Mouse (Mus musculus): ENCODE measurements around the gene Il1rl1. TPM values are rescaled to one million over a fixed set of nuclear protein-coding genes. Genes with fewer than 3 reads are reported as not detected.

The Il1rl1 gene
- polyA plus RNA-seq, 1 experiment from 2014 or later = 0.39 TPM

DNA sequence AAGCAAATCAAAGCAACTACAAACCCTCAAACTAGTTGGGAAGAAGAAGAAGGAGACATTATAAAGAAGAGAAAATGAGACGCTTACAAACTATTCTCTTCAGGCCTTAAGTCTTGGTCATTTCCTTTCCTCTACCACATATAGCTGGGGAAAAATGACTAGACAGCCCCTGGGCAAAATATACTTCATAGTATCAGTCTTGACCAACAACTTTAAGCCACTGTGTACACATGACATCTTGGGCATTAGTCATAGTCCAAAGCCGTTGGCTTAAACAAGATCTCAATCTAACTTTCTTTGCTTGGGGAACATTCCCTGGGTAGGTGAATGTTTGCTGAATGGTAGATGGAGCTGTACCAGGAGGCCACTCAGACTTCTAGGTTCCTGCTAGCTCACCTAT is 12.3 kb upstream of the Il1rl1 start:
- H3K4me3 ChIP-seq (ENCODE audit: inconsistent target) = no peak overlapping the region
- no peaks in the 10 kb centered on the region for H3K36me3 ChIP-seq (ENCODE audit: inconsistent target)
- WGBS (ENCODE audit: missing documents) = 93% methylated on average over 2 of the region's 2 CpGs
- H3K27ac ChIP-seq = no peak overlapping the region
- H3K79me2 ChIP-seq (ENCODE audit: inconsistent target) = no peaks in the 10 kb centered on the region

GRCm38 (mm10) chr1:40418512-40418911 is 10.9 kb upstream of the Il1rl1 start:
- no peak overlapping the region for H3K27ac ChIP-seq
- H3K4me3 ChIP-seq (ENCODE audit: inconsistent target) = no peak overlapping the region
- H3K79me2 ChIP-seq (ENCODE audit: inconsistent target) = no peaks in the 10 kb centered on the region
- H3K36me3 ChIP-seq (ENCODE audit: inconsistent target) = no peaks in the 10 kb centered on the region
- WGBS (ENCODE audit: missing documents) = 42% methylated on average over 5 of the region's 5 CpGs

DNA sequence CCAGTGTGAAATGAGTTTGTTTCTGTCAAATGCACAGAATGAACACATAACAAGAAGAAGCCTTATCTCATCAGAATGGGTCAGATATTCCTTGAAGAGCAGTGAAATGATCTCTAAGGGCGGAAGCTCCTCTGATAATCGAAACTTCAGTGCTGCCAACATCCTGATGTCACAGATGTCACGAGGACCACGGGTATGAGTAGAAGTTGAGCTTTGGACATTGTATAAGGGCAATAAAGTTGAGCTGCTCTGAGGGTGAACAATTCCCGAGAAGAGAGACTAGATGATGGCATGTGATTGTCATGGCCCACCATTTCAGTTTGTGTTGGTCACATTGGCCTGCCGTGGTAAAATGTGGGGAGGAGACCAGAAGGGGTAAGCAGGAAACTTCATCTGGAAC is 5.5 kb upstream of the Il1rl1 start:
- no peaks in the 10 kb centered on the region for H3K36me3 ChIP-seq (ENCODE audit: inconsistent target)
- no peak overlapping the region for H3K4me3 ChIP-seq (ENCODE audit: inconsistent target)
- no peaks in the 10 kb centered on the region for H3K79me2 ChIP-seq (ENCODE audit: inconsistent target)
- WGBS (ENCODE audit: missing documents) = 86% methylated on average over 6 of the region's 6 CpGs
- no peak overlapping the region for H3K27ac ChIP-seq

DNA sequence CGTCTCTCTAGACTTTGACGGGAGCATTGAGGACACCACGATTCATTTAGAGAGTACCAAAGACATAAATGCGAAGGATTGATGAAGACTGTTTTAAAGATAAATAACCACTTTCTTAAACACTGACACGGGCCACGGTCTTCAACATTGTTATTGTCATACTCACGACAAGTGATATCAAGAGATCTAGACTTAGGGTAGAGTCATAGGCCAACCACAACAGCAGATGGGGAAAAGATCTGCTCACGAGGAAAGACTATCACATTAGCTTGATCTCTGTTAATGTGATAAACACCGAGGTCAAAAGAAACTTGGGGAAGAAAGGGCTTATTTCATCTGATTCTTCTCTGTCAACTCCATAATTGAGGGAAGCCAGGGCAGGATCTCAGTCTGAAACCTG is 2.1 kb upstream of the Il1rl1 start:
- H3K4me3 ChIP-seq (ENCODE audit: inconsistent target) = no peak overlapping the region
- WGBS (ENCODE audit: missing documents) = 90% methylated on average over 9 of the region's 9 CpGs

DNA sequence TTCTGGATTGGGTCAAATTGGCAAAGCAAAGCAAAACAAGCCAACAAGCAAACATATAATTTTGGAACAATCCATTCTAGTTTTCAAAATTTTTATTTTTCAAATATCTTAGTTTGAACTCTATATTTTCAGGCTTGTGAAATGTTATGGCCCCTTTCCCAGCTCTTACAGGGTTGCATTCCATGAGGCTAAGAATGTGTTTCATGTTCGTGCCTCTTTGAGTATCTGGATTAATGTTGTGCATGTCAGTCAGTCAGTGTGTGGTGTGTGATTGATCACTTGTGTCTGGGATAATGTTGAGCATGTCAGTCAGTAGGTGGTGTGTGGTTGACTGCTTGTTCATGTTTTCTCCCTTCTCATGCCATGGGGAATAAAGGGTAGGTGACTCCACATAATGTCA is 1.5 kb upstream of the Il1rl1 start:
- Histone ChIP-seq H3K36me3 (ENCODE audit: inconsistent target) (no peaks in the 10 kb centered on the region), H3K4me3 (ENCODE audit: inconsistent target) (no peak overlapping the region), H3K27ac (no peak overlapping the region), H3K79me2 (ENCODE audit: inconsistent target) (no peaks in the 10 kb centered on the region)
- WGBS (ENCODE audit: missing documents) = 100% methylated on average over 1 of the region's 1 CpGs

More for the DNA sequence above, 2.1 kb upstream of the Il1rl1 start:
- H3K27ac ChIP-seq = no peak overlapping the region
- no peaks in the 10 kb centered on the region for H3K36me3 ChIP-seq (ENCODE audit: inconsistent target)
- no peaks in the 10 kb centered on the region for H3K79me2 ChIP-seq (ENCODE audit: inconsistent target)

DNA sequence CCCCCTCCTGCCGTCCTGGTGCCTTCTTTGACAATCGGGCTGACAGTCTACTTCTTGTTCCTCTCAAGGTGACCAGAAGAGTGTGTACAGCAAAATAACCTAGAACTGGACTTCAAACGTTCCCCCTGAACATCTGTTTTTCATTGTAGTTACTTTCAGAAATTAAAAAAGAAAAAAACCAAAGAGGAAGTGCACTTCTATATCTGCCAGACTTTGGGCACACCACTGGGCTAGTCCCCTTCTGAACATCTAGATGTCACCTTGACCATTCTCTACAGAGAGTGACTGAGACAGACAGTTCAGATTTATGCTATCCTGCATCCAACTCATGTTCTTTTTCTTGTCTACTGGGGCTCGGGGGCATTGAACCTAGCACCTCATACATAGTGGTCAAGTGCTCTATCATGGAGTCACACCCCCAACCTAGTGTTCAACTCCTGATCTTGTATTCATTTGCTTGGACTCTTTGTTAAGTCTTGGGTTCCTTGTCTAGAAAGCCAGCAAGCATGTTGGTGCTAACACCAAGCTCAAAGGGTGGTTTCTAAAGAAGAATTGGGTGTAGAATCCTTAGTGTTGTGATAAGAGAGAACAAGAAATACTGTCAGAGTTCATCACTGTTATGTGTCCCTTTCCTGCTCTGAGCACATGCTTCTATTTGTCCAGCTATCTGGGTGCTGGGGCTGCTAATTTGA is 919 bp downstream of the Il1rl1 start:
- Histone ChIP-seq H3K27ac (no peak overlapping the region), H3K36me3 (ENCODE audit: inconsistent target) (no peaks in the 10 kb centered on the region), H3K79me2 (ENCODE audit: inconsistent target) (no peaks in the 10 kb centered on the region), H3K4me3 (ENCODE audit: inconsistent target) (no peak overlapping the region)
- 41% methylated on average over 4 of the region's 4 CpGs for WGBS (ENCODE audit: missing documents)

DNA sequence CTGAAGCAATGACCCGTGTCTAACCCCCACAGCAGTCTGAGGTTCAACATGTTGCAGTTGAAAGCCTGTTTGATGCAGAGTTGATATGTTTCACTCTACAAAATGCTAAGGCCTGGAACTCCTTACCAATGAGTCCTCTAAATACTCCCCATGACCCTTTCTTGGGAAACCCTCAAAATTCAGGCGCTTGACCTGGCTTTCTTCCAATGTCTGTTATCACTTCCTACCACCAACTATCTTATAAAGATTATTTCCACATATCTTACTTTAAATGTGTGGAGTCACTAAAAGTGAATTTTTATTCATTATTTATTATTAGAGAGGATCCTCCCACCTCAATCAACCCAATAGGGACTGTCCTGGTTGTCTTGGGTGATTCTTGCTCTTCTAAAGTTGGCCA is 2.8 kb downstream of the Il1rl1 start:
- Histone ChIP-seq H3K36me3 (ENCODE audit: inconsistent target) (no peaks in the 10 kb centered on the region), H3K4me3 (ENCODE audit: inconsistent target) (no peak overlapping the region), H3K27ac (no peak overlapping the region), H3K79me2 (ENCODE audit: inconsistent target) (no peaks in the 10 kb centered on the region)
- 75% methylated on average over 2 of the region's 2 CpGs for WGBS (ENCODE audit: missing documents)

GRCm38 (mm10) chr1:40435936-40436335 is 6.6 kb downstream of the Il1rl1 start:
- 96% methylated on average over 3 of the region's 3 CpGs for WGBS (ENCODE audit: missing documents)
- Histone ChIP-seq H3K36me3 (ENCODE audit: inconsistent target) (no peaks in the 10 kb centered on the region), H3K4me3 (ENCODE audit: inconsistent target) (no peak overlapping the region), H3K27ac (no peak overlapping the region), H3K79me2 (ENCODE audit: inconsistent target) (no peaks in the 10 kb centered on the region)

GRCm38 (mm10) chr1:40437340-40437739 is 8.0 kb downstream of the Il1rl1 start:
- H3K27ac ChIP-seq = no peak overlapping the region
- H3K36me3 ChIP-seq (ENCODE audit: inconsistent target) = no peaks in the 10 kb centered on the region
- H3K4me3 ChIP-seq (ENCODE audit: inconsistent target) = no peak overlapping the region
- WGBS (ENCODE audit: missing documents) = 69% methylated on average over 2 of the region's 2 CpGs
- no peaks in the 10 kb centered on the region for H3K79me2 ChIP-seq (ENCODE audit: inconsistent target)

DNA sequence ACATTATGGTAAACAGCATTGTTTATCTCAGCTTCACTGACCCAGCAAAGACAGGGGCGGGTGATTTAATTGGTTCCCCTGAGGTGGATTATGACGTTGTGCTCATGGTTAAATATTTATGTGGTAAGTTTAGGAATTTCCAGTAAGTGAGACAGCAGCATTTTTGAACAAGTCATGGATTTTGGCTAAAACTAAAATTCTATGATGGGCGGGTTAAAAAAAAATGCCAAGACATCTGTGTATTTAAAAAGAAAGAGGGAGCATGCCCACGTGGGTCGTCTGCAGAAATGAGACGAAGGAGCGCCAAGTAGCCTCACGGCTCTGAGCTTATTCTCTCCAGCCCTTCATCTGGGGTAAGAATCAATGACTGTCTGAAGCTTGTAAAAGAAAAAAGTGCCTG is 10.1 kb downstream of the Il1rl1 start:
- H3K79me2 ChIP-seq (ENCODE audit: inconsistent target) = no peaks in the 10 kb centered on the region
- no peaks in the 10 kb centered on the region for H3K36me3 ChIP-seq (ENCODE audit: inconsistent target)
- WGBS (ENCODE audit: missing documents) = 91% methylated on average over 8 of the region's 8 CpGs

DNA sequence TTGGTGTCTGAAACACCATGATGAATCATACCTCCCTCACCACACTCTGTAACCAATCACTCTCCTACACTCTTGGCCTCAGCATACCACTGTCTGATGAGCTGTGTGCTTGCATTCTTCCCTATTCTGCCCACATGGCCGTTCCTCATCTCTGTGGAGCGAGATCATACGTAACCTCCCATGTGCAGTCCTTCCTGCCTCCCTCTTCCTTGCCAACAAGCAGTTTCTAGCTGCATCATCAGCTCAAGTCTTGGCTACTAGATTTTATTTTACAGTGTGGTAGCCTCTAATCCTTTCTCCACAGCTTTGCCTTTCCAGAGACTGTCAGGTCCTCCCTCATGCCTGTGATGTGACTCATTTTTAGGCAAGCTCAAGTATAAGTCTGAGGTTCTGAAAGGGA is 15.4 kb downstream of the Il1rl1 start:
- no peak overlapping the region for H3K4me3 ChIP-seq (ENCODE audit: inconsistent target)
- H3K36me3 ChIP-seq (ENCODE audit: inconsistent target) = no peaks in the 10 kb centered on the region
- 17% methylated on average over 3 of the region's 3 CpGs for WGBS (ENCODE audit: missing documents)
- no peak overlapping the region for H3K27ac ChIP-seq
- H3K79me2 ChIP-seq (ENCODE audit: inconsistent target) = no peaks in the 10 kb centered on the region

More for the DNA sequence above, 10.1 kb downstream of the Il1rl1 start:
- H3K4me3 ChIP-seq (ENCODE audit: inconsistent target) = no peak overlapping the region
- no peak overlapping the region for H3K27ac ChIP-seq

DNA sequence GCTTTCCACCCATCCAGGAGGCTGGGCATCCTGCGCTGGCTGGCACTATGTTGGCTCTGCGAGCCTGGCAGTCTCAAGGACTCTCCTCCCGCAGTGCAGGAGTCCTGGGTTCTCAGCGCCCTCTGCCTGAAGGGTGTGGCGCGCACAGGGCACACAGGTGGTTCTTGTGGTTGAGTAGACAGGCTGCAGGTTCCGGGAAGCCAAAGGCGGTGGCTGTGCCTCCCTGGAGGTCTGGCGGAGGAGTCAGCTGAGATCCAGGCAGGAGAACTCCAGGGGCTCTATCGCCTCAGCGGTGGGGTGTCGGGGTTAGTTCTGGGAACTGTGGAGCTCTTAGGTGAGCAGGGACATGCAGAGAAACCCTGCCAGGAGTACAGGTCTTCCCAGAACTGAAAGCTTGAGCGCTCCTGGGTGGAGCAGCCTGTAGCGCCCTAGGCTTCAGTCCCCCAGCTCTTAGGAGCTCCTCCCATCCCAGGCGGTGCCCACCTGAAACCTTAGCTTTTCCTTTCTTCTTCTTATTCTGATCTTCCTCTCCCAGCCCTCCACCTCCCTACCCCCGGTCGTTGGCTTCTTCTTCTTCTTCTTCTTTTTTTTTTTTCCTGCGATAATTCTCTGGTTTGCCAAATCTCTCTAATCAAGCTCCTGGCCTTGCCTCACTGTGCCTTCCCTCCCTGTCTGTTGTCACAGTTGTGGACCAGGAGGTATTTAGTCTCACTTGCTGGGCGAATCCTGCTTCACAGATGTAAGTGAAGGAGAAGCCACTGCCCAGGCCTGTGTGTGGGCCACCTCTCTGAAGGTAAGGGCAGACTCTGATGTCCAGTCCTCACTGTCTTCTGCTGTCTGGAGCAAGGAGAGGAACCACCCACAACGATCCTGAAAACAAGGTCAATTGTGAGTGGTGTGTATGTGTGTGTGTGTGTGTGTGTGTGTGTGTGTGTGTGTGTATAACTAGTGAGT is 36.4 kb downstream of the Il1rl1 start, which contains the start of gene Il18r1:
Gene Il18r1 (plus strand): TSS at position 76 of the 954 bp plus-strand sequence.
- no peaks in the 10 kb centered on the region for H3K79me2 ChIP-seq (ENCODE audit: inconsistent target)
- WGBS (ENCODE audit: missing documents) = 24% methylated on average over 20 of the region's 20 CpGs
- no peak within 1 kb of the TSS for H3K4me3 ChIP-seq (ENCODE audit: inconsistent target)
- no peaks in the 10 kb centered on the region for H3K36me3 ChIP-seq (ENCODE audit: inconsistent target)
- no peak within 1 kb of the TSS for H3K27ac ChIP-seq

GRCm38 (mm10) chr1:40467306-40467705 is 37.9 kb downstream of the Il1rl1 start:
- Histone ChIP-seq H3K79me2 (ENCODE audit: inconsistent target) (no peaks in the 10 kb centered on the region), H3K27ac (no peak overlapping the region), H3K4me3 (ENCODE audit: inconsistent target) (no peak overlapping the region), H3K36me3 (ENCODE audit: inconsistent target) (no peaks in the 10 kb centered on the region)
- WGBS (ENCODE audit: missing documents) = 83% methylated on average over 3 of the region's 4 CpGs

GRCm38 (mm10) chr1:40468805-40469204 is 39.4 kb downstream of the Il1rl1 start:
- Histone ChIP-seq H3K79me2 (ENCODE audit: inconsistent target) (no peaks in the 10 kb centered on the region), H3K27ac (no peak overlapping the region), H3K4me3 (ENCODE audit: inconsistent target) (no peak overlapping the region), H3K36me3 (ENCODE audit: inconsistent target) (no peaks in the 10 kb centered on the region)
- 92% methylated on average over 2 of the region's 2 CpGs for WGBS (ENCODE audit: missing documents)

DNA sequence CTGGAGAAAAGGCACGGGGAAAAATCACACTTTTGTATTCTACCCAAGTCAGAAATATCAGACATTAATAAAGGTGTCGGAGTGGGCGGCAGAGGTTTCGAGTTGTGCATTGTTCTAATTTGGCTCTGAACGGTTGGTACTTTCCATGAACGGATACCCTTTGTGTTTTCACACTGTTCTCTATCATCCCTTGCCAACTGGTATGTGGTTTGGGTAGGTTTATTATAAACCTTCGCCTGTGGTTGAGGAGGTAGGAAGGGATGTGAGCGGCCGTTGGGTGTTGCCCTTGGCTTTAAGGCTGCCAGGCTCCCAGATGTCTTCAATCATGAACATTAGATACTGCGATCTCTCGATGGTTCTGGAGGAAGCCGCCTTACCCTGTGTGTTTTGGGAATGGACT is 40.5 kb downstream of the Il1rl1 start:
- no peaks in the 10 kb centered on the region for H3K36me3 ChIP-seq (ENCODE audit: inconsistent target)
- H3K4me3 ChIP-seq (ENCODE audit: inconsistent target) = no peak overlapping the region
- 37% methylated on average over 12 of the region's 12 CpGs for WGBS (ENCODE audit: missing documents)
- H3K79me2 ChIP-seq (ENCODE audit: inconsistent target) = no peaks in the 10 kb centered on the region
- H3K27ac ChIP-seq = no peak overlapping the region

All from macrophage (primary cell).